Mouse (Mus musculus): Measurements from ENCODE around the gene Fam98b. TPM values are rescaled to one million over a fixed set of nuclear protein-coding genes. Genes with fewer than 3 reads are reported as not detected.
A peak's percentile ranks its signal among the peaks of the same experiment; 100 is the strongest.

Fam98b gene
- polyA plus RNA-seq, 1 experiment from 2014 or later = 6.6 TPM

DNA sequence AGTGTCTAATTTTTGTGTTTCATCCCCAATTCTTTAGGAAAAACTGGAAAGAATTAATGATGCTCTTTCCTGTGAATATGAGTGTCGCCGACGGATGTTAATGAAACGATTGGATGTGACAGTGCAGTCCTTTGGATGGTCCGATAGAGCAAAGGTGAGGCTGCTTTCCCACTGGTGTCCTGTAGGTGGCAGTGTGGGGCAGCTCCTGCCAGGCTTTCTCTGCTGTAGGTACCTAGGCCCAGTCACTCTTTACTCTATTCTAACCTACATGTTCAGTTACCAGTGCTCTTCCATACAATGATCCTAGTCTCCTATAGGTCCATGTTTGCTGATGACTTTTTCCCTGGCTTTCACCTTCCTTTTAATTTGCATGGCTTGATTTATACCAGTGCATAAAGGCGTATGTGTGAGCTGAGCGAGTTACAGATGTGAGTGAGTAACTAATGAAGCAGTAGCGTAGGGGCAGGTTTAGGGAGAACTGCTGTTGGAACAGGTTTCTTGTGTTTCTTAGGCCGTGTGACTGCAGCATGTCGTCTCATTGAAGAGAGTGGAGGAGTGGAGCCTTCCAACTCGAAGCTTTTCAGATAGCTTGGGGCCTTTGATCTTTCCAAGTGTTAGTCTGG, 14.4 kb downstream of the Fam98b start:
- Histone ChIP-seq H3K36me3 (ENCODE audit: insufficient read depth, low read length) (peaks cover 8% of the 10 kb centered on the region; the same call in 1 of the 2 replicates), H3K4me3 (ENCODE audit: low read depth, low read length) (no peak overlapping the region), H3K4me1 (ENCODE audit: insufficient read depth, low read depth, low read length) (no peaks in the 10 kb centered on the region), H3K27me3 (replicated peaks; ENCODE audit: insufficient read depth, low read length) (no peaks in the 10 kb centered on the region), H3K9me3 (ENCODE audit: low read length) (no peaks in the 10 kb centered on the region), H3K4me2 (replicated peaks; ENCODE audit: low read depth, low read length) (no peak overlapping the region), H3K9ac (replicated peaks; ENCODE audit: low read depth) (no peak overlapping the region), H3K27ac (ENCODE audit: low read length) (no peak overlapping the region)
- TF ChIP-seq CTCF (IDR thresholded peaks at IDR 0.05) (peak; percentile 93), EP300 (IDR thresholded peaks at IDR 0.05) (no peak)
- ATAC-seq (peak; percentile 44; the same call in 1 of the 2 replicates), DNase-seq (ENCODE audit: low spot score) (peak; percentile 51)
- 64% methylated on average over 11 of the region's 11 CpGs for WGBS

DNA sequence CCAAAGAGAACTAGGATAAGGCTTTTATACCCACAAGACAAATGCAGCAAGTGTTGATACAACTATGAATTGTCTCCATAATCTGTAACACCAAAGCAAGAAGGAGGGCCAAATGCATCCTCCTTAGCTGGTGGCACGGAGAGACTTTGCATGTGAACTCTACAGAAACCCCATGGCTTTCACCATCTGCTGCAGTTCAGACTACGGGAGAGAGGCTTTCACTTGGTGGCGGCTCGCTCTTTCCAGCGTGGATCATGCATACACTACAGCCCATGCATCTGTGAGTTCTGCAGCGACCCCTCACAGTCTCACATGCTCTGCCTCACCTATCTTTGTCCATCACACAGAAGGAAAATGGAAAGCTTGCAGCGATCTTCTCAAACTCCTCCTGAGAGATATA, 38.8 kb downstream of the Fam98b start:
- WGBS = 86% methylated on average over 7 of the region's 7 CpGs
- Histone ChIP-seq H3K9me3 (ENCODE audit: low read length) (no peaks in the 10 kb centered on the region), H3K4me3 (ENCODE audit: low read depth, low read length) (no peak overlapping the region), H3K36me3 (ENCODE audit: insufficient read depth, low read length) (no peaks in the 10 kb centered on the region), H3K4me1 (ENCODE audit: insufficient read depth, low read depth, low read length) (no peaks in the 10 kb centered on the region), H3K4me2 (replicated peaks; ENCODE audit: low read depth, low read length) (no peak overlapping the region), H3K27me3 (replicated peaks; ENCODE audit: insufficient read depth, low read length) (no peaks in the 10 kb centered on the region), H3K27ac (ENCODE audit: low read length) (no peak overlapping the region), H3K9ac (replicated peaks; ENCODE audit: low read depth) (no peak overlapping the region)
- TF ChIP-seq EP300 (IDR thresholded peaks at IDR 0.05) (no peak), CTCF (IDR thresholded peaks at IDR 0.05) (no peak)
- ATAC-seq (no peak), DNase-seq (ENCODE audit: low spot score) (no peak)

DNA sequence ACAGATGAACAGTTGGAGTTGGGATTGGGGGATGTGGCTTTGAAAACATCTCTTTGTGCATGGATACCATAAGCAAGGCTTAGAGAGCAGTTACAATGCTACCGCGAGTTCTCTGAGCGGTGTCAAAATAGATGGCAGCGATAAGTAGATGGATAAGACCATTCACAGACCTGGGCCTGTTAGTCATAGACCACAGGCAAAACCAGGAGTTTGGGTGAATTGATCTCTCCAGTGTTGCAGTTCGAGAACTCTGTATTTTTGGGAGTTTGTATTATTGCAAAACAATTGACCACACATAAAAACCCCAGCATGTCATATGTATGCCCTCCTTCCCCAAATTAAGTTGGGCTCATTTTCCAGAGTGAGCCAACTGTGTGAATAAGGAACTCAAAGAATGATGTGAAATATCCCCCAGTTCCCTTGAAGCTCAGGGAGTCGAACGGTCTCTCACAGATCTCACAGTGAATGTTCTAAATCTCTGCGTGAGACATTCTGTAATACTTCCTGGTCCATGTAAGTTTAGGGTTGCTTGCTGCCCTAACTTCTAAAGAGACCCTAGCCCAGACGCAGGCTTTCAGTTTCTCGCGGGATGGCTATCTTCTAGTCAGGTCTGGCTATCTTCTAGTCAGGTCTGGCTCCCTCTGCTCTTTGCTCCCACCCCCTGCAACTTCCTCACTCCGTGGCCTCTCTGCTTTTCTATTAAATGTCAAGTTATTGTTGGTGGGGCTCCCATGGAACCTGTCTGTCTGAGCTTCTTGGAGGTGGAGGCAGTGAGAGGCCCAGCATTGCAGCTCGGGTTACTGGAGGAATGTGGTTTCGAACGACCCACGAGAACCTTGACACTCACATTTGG, 50.3 kb downstream of the Fam98b start:
- no peak overlapping the region for H3K27ac ChIP-seq (ENCODE audit: low read length)
- no peak overlapping the region for H3K9ac ChIP-seq (replicated peaks; ENCODE audit: low read depth)
- ATAC-seq (no peak), DNase-seq (ENCODE audit: low spot score) (no peak)
- H3K4me3 ChIP-seq (ENCODE audit: low read depth, low read length) = no peak overlapping the region
- no peaks in the 10 kb centered on the region for H3K36me3 ChIP-seq (ENCODE audit: insufficient read depth, low read length)
- no peak overlapping the region for H3K4me2 ChIP-seq (replicated peaks; ENCODE audit: low read depth, low read length)
- no peak for TF ChIP-seq CTCF (IDR thresholded peaks at IDR 0.05)
- TF ChIP-seq EP300 (IDR thresholded peaks at IDR 0.05) = no peak
- no peaks in the 10 kb centered on the region for H3K27me3 ChIP-seq (replicated peaks; ENCODE audit: insufficient read depth, low read length)
- no peaks in the 10 kb centered on the region for H3K9me3 ChIP-seq (ENCODE audit: low read length)
- no peaks in the 10 kb centered on the region for H3K4me1 ChIP-seq (ENCODE audit: insufficient read depth, low read depth, low read length)
- WGBS = 82% methylated on average over 16 of the region's 16 CpGs

GRCm38 (mm10) chr2:117303391-117304350, 54.1 kb downstream of the Fam98b start:
- Histone ChIP-seq H3K27me3 (replicated peaks; ENCODE audit: insufficient read depth, low read length) (no peaks in the 10 kb centered on the region), H3K9ac (replicated peaks; ENCODE audit: low read depth) (no peak overlapping the region), H3K4me3 (ENCODE audit: low read depth, low read length) (no peak overlapping the region), H3K4me2 (replicated peaks; ENCODE audit: low read depth, low read length) (no peak overlapping the region), H3K27ac (ENCODE audit: low read length) (no peak overlapping the region), H3K9me3 (ENCODE audit: low read length) (no peaks in the 10 kb centered on the region), H3K4me1 (ENCODE audit: insufficient read depth, low read depth, low read length) (no peaks in the 10 kb centered on the region), H3K36me3 (ENCODE audit: insufficient read depth, low read length) (no peaks in the 10 kb centered on the region)
- TF ChIP-seq EP300 (IDR thresholded peaks at IDR 0.05) = no peak
- TF ChIP-seq CTCF (IDR thresholded peaks at IDR 0.05) = no peak
- ATAC-seq (no peak), DNase-seq (ENCODE audit: low spot score) (no peak)
- 90% methylated on average over 12 of the region's 12 CpGs for WGBS

- H3K27me3 ChIP-seq (replicated peaks; ENCODE audit: insufficient read depth, low read length) = no peaks in the 10 kb centered on the region
- no peaks in the 10 kb centered on the region for H3K36me3 ChIP-seq (ENCODE audit: insufficient read depth, low read length)
- WGBS = 91% methylated on average over 5 of the region's 5 CpGs
- no peak overlapping the region for H3K9ac ChIP-seq (replicated peaks; ENCODE audit: low read depth)
- no peak for ATAC-seq
- TF ChIP-seq EP300 (IDR thresholded peaks at IDR 0.05) = no peak
- no peak for TF ChIP-seq CTCF (IDR thresholded peaks at IDR 0.05)
- no peak for DNase-seq (ENCODE audit: low spot score)
- H3K27ac ChIP-seq (ENCODE audit: low read length) = no peak overlapping the region
- no peaks in the 10 kb centered on the region for H3K4me1 ChIP-seq (ENCODE audit: insufficient read depth, low read depth, low read length)
- no peak overlapping the region for H3K4me3 ChIP-seq (ENCODE audit: low read depth, low read length)
- no peak overlapping the region for H3K4me2 ChIP-seq (replicated peaks; ENCODE audit: low read depth, low read length)
- H3K9me3 ChIP-seq (ENCODE audit: low read length) = no peaks in the 10 kb centered on the region
These were observed 55.4 kb downstream of the Fam98b start for GRCm38 (mm10) chr2:117304941-117305340.

DNA sequence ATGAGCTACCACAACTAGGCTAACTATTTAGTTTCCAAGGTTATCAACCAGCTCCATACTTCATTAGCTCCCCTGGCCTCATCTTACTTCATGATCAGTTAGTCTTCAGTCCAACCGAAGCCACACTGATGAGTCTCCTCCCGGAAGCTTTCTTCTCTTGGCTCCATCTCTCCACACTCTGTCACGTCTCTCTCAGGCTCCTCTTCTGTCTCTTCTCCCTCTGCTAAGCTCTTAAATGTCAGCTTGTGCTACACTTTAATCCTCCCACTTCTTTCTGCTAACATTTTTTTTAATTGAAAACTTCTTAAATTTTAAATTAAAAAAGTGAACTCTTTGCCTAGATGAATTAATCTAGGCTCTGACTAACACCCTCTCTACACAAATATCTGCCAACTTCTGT, 58.4 kb downstream of the Fam98b start:
- no peaks in the 10 kb centered on the region for H3K9me3 ChIP-seq (ENCODE audit: low read length)
- H3K4me2 ChIP-seq (replicated peaks; ENCODE audit: low read depth, low read length) = no peak overlapping the region
- H3K27me3 ChIP-seq (replicated peaks; ENCODE audit: insufficient read depth, low read length) = no peaks in the 10 kb centered on the region
- TF ChIP-seq CTCF (IDR thresholded peaks at IDR 0.05) = no peak
- TF ChIP-seq EP300 (IDR thresholded peaks at IDR 0.05) = no peak
- 87% methylated on average over 3 of the region's 3 CpGs for WGBS
- ATAC-seq (no peak), DNase-seq (ENCODE audit: low spot score) (no peak)
- H3K36me3 ChIP-seq (ENCODE audit: insufficient read depth, low read length) = no peaks in the 10 kb centered on the region
- H3K4me3 ChIP-seq (ENCODE audit: low read depth, low read length) = no peak overlapping the region
- no peak overlapping the region for H3K27ac ChIP-seq (ENCODE audit: low read length)
- no peak overlapping the region for H3K9ac ChIP-seq (replicated peaks; ENCODE audit: low read depth)
- no peaks in the 10 kb centered on the region for H3K4me1 ChIP-seq (ENCODE audit: insufficient read depth, low read depth, low read length)

All from lung, postnatal 0 days (tissue).